Mouse (Mus musculus) c-Kit-positive CD71-negative TER-119-negative erythroid progenitor cells, embryonic 14.5 days (primary cell): ENCODE measurements at regions not wholly inside any gene's neighbourhood (a gene's known extent, or its start where the extent isn't known, plus 50 kb on each side); places are given as distances from the start of the nearest gene placed in this dataset.
A peak's percentile ranks its signal among the peaks of the same experiment; 100 is the strongest.

ENCODE experiments used
- DNase-seq: peaks from one replicate; pipeline ENCODE4 v3.0.0-alpha.2; 2013; ENCODE audit warnings: low read depth

- no peak for DNase-seq
These were observed 502.0 kb downstream of the Sqor start for GRCm38 (mm10) chr2:123267036-123267435.

- no peak for DNase-seq
These were observed 510.1 kb downstream of the Sqor start for GRCm38 (mm10) chr2:123274866-123275735.

GRCm38 (mm10) chr2:123275736-123276330 lies 510.8 kb downstream of the Sqor start:
- DNase-seq: no peak

GRCm38 (mm10) chr2:123311554-123312276 lies 546.7 kb downstream of the Sqor start:
- DNase-seq: no peak

- DNase-seq: peak; percentile 8
These were observed 547.2 kb downstream of the Sqor start for GRCm38 (mm10) chr2:123312277-123312617.

GRCm38 (mm10) chr2:123320448-123321097 lies 555.5 kb downstream of the Sqor start:
- no peak for DNase-seq

GRCm38 (mm10) chr2:123323769-123324168 lies 558.7 kb downstream of the Sqor start:
- no peak for DNase-seq

- no peak for DNase-seq
These were observed 559.9 kb downstream of the Sqor start for GRCm38 (mm10) chr2:123324896-123325295.

GRCm38 (mm10) chr2:123349625-123350346 lies 584.7 kb downstream of the Sqor start:
- no peak for DNase-seq

- no peak for DNase-seq
These were observed 599.2 kb downstream of the Sqor start for GRCm38 (mm10) chr2:123364204-123364603.

- DNase-seq: no peak
These were observed 601.5 kb downstream of the Sqor start for GRCm38 (mm10) chr2:123366571-123366970.

- no peak for DNase-seq
These were observed 620.8 kb downstream of the Sqor start for GRCm38 (mm10) chr2:123385622-123386418.

GRCm38 (mm10) chr2:123386773-123387604 lies 622.0 kb downstream of the Sqor start:
- DNase-seq: no peak

- DNase-seq: no peak
These were observed 625.9 kb downstream of the Sqor start for GRCm38 (mm10) chr2:123390981-123391380.

- DNase-seq: no peak
These were observed 629.3 kb downstream of the Sqor start for GRCm38 (mm10) chr2:123394296-123394695.

GRCm38 (mm10) chr2:123397551-123397950 lies 632.5 kb downstream of the Sqor start:
- DNase-seq: no peak

GRCm38 (mm10) chr2:123401064-123401463 lies 636.0 kb downstream of the Sqor start:
- DNase-seq: no peak

GRCm38 (mm10) chr2:123409075-123409474 lies 644.0 kb downstream of the Sqor start:
- DNase-seq: no peak

- no peak for DNase-seq
These were observed 631.6 kb upstream of the Sema6d start for GRCm38 (mm10) chr2:123458034-123458677.
